Mouse (Mus musculus): ENCODE measurements around the gene Mcm6. TPM values are rescaled to one million over a fixed set of nuclear protein-coding genes. Genes with fewer than 3 reads are reported as not detected.

The Mcm6 gene
- polyA plus RNA-seq (2015; fragmentation: Nextera tagmentation; extraction: Ambion mirVana): 223 and 240 TPM in 2 replicates

- H3K36me3 ChIP-seq (ENCODE audit: control insufficient read depth, insufficient read depth, low read length): peaks cover 21% of the 10 kb centered on the region
- peaks cover 27% of the 10 kb centered on the region for H3K4me1 ChIP-seq (replicated peaks; ENCODE audit: control insufficient read depth, insufficient read depth, low read length)
- H3K4me2 ChIP-seq (ENCODE audit: low read depth, low read length): peak within 1 kb of the TSS; percentile 76
- H3K4me3 ChIP-seq (ENCODE audit: low read length): peak within 1 kb of the TSS; percentile 95
- peak within 1 kb of the TSS; percentile 96 for H3K27ac ChIP-seq (ENCODE audit: low read length)
- no peaks in the 10 kb centered on the region for H3K9me3 ChIP-seq (ENCODE audit: control insufficient read depth, low read length)
- WGBS: 2% methylated on average over 31 of the region's 38 CpGs
- peak within 1 kb of the TSS; percentile 84 for H3K9ac ChIP-seq (ENCODE audit: low read length)
- ATAC-seq (ENCODE audit: low read depth): peak; percentile 98
- H3K27me3 ChIP-seq (ENCODE audit: control insufficient read depth, insufficient read depth, low read depth, low read length): no peaks in the 10 kb centered on the region
These were observed at the start of gene Mcm6 for GRCm38 (mm10) chr1:128359554-128360376. TSS of gene Mcm6 (minus strand) at chr1:128359664.

- peaks cover 4% of the 10 kb centered on the region for H3K4me1 ChIP-seq (replicated peaks; ENCODE audit: control insufficient read depth, insufficient read depth, low read length)
- no peaks in the 10 kb centered on the region for H3K27me3 ChIP-seq (ENCODE audit: control insufficient read depth, insufficient read depth, low read depth, low read length)
- no peaks in the 10 kb centered on the region for H3K9me3 ChIP-seq (ENCODE audit: control insufficient read depth, low read length)
- H3K9ac ChIP-seq (ENCODE audit: low read length): no peak overlapping the region
- H3K36me3 ChIP-seq (ENCODE audit: control insufficient read depth, insufficient read depth, low read length): peaks cover 6% of the 10 kb centered on the region; the same call in 1 of the 2 replicates
- H3K27ac ChIP-seq (ENCODE audit: low read length): no peak overlapping the region
- no peak overlapping the region for H3K4me2 ChIP-seq (ENCODE audit: low read depth, low read length)
- H3K4me3 ChIP-seq (ENCODE audit: low read length): no peak overlapping the region
- WGBS: 45% methylated on average over 1 of the region's 1 CpGs
- no peak for ATAC-seq (ENCODE audit: low read depth)
These were observed 47.4 kb upstream of the Mcm6 start for GRCm38 (mm10) chr1:128406846-128407245.

- no peak for ATAC-seq (ENCODE audit: low read depth)
- Histone ChIP-seq H3K4me1 (replicated peaks; ENCODE audit: control insufficient read depth, insufficient read depth, low read length) (peaks cover 4% of the 10 kb centered on the region), H3K9ac (ENCODE audit: low read length) (no peak overlapping the region), H3K27ac (ENCODE audit: low read length) (0 out of 2 replicates have a peak overlapping the region, but pooled peaks have one; percentile 4), H3K36me3 (ENCODE audit: control insufficient read depth, insufficient read depth, low read length) (peaks cover 14% of the 10 kb centered on the region; the same call in 1 of the 2 replicates), H3K4me3 (ENCODE audit: low read length) (no peak overlapping the region), H3K4me2 (ENCODE audit: low read depth, low read length) (no peak overlapping the region), H3K27me3 (ENCODE audit: control insufficient read depth, insufficient read depth, low read depth, low read length) (no peaks in the 10 kb centered on the region), H3K9me3 (ENCODE audit: control insufficient read depth, low read length) (no peaks in the 10 kb centered on the region)
- WGBS: 70% methylated on average over 1 of the region's 1 CpGs
These were observed 46.2 kb upstream of the Mcm6 start for GRCm38 (mm10) chr1:128405675-128406074.

DNA sequence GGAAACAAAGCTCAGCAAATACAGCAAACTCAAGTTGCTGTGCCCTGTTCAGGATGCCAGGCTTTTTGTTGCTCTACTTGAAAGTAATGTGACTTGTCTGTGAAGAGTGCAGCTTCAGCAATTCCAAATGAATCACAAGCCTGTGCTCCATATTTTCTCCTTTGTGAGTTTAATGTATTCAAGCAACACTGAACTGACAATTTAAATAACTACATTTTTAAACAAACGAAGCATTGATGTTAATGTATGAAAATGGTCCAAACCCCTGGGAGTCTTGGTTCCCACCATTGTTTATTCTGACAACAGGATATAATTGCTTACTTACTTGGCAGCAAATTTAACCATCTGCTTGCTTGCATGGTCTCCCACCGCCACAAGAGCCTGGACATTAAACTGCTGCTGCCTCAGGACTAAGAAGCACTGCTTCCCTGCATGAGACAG is 45.6 kb upstream of the Mcm6 start:
- WGBS: 38% methylated on average over 2 of the region's 2 CpGs
- Histone ChIP-seq H3K9me3 (ENCODE audit: control insufficient read depth, low read length) (no peaks in the 10 kb centered on the region), H3K36me3 (ENCODE audit: control insufficient read depth, insufficient read depth, low read length) (peaks cover 14% of the 10 kb centered on the region; the same call in 1 of the 2 replicates), H3K9ac (ENCODE audit: low read length) (no peak overlapping the region), H3K4me2 (ENCODE audit: low read depth, low read length) (no peak overlapping the region), H3K4me3 (ENCODE audit: low read length) (no peak overlapping the region), H3K27me3 (ENCODE audit: control insufficient read depth, insufficient read depth, low read depth, low read length) (no peaks in the 10 kb centered on the region), H3K4me1 (replicated peaks; ENCODE audit: control insufficient read depth, insufficient read depth, low read length) (peaks cover 4% of the 10 kb centered on the region), H3K27ac (ENCODE audit: low read length) (peak overlapping the region; percentile 51; the same call in 1 of the 2 replicates)
- peak; percentile 92 for ATAC-seq (ENCODE audit: low read depth)

GRCm38 (mm10) chr1:128400926-128401325 is 41.5 kb upstream of the Mcm6 start:
- Histone ChIP-seq H3K36me3 (ENCODE audit: control insufficient read depth, insufficient read depth, low read length) (peaks cover 28% of the 10 kb centered on the region), H3K4me1 (replicated peaks; ENCODE audit: control insufficient read depth, insufficient read depth, low read length) (peaks cover 3% of the 10 kb centered on the region), H3K4me2 (ENCODE audit: low read depth, low read length) (no peak overlapping the region), H3K27me3 (ENCODE audit: control insufficient read depth, insufficient read depth, low read depth, low read length) (no peaks in the 10 kb centered on the region), H3K4me3 (ENCODE audit: low read length) (no peak overlapping the region), H3K9me3 (ENCODE audit: control insufficient read depth, low read length) (no peaks in the 10 kb centered on the region), H3K9ac (ENCODE audit: low read length) (no peak overlapping the region), H3K27ac (ENCODE audit: low read length) (no peak overlapping the region)
- WGBS: 64% methylated on average over 2 of the region's 2 CpGs
- ATAC-seq (ENCODE audit: low read depth): no peak

DNA sequence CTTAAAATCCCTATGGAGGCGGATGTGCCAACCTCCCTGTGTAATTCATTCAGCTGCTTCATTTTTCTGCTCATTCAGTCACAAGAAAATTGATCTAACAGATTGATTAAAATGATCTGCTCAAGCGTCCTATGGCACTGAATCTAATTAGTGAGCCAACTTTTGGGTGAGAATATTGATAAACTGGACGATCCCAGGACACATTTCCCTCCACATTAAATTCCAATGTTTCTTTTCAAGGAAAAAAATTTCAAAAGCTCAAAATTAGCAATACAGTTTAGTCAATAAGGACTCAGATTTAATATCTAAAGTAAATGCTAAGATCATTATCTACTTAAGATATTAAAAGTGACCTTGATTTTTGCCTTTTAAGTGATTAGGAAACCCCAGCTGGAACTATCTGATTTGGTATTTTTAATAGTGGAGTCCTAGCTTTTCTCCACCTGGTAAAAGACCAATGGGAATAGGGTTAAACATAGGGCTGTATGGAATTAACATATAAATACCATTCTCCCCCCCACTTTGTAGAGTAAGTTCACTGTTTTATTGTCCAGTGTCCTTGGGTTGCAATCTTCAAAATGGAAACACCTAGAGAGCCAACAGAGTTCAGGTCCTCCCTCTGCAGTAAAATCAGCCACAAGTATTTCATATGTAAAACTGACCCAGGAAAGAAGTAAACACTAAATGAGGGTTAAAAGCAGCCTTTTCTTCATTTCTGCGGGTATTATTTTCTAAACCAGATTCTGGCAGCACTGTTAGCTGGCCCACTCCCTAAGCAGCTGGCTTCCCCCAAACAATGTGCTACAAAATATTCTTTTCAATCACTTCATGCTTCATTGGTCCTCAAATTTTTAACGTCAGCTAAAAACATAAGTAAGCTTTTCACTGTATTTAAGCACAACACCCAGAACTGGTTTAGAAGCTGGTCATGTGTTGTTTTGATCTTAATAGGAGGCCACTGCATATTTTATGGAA is 40.8 kb upstream of the Mcm6 start:
- H3K4me3 ChIP-seq (ENCODE audit: low read length): no peak overlapping the region
- no peak for ATAC-seq (ENCODE audit: low read depth)
- H3K4me1 ChIP-seq (replicated peaks; ENCODE audit: control insufficient read depth, insufficient read depth, low read length): no peaks in the 10 kb centered on the region; the same call in 1 of the 2 replicates
- H3K27me3 ChIP-seq (ENCODE audit: control insufficient read depth, insufficient read depth, low read depth, low read length): no peaks in the 10 kb centered on the region
- H3K36me3 ChIP-seq (ENCODE audit: control insufficient read depth, insufficient read depth, low read length): peaks cover 28% of the 10 kb centered on the region
- no peak overlapping the region; the same call in 1 of the 2 replicates for H3K27ac ChIP-seq (ENCODE audit: low read length)
- no peak overlapping the region for H3K4me2 ChIP-seq (ENCODE audit: low read depth, low read length)
- 64% methylated on average over 5 of the region's 5 CpGs for WGBS
- no peak overlapping the region for H3K9ac ChIP-seq (ENCODE audit: low read length)
- H3K9me3 ChIP-seq (ENCODE audit: control insufficient read depth, low read length): no peaks in the 10 kb centered on the region

DNA sequence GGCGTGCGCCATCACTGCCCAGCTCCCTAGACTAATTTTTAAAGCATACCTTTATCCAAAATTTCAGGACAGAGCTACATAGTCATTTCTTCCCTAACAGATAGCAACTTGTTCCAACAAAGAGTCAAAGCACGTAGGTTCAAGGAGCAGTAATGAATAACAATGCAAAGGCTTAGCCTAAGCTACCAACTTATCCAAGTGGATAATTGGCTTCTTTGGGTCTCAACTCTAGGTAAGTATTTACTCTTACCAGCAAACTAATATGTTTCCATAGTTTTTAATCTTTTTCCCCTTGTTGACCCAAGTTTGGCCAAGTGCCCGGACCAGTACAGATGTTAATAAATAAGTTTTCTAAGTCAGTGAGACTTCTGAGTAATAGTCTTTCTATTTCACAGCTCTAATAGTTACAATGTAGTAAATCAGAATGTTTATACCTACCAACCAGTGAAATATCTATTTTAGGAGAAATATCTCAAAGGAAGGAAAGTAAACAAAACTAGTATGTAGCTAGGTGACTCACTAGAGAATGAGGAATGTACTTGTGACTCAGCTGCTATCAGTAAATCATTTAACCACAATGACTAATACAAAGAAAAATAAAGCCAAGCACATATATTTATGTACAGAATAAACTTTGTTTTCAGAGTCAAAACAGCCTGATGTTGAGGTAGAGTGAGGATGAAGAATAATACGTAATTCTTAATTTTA is 39.4 kb upstream of the Mcm6 start:
- WGBS: 78% methylated on average over 5 of the region's 5 CpGs
- peaks cover 30% of the 10 kb centered on the region for H3K36me3 ChIP-seq (ENCODE audit: control insufficient read depth, insufficient read depth, low read length)
- H3K9ac ChIP-seq (ENCODE audit: low read length): no peak overlapping the region
- no peak overlapping the region for H3K27ac ChIP-seq (ENCODE audit: low read length)
- no peak overlapping the region for H3K4me3 ChIP-seq (ENCODE audit: low read length)
- no peak overlapping the region for H3K4me2 ChIP-seq (ENCODE audit: low read depth, low read length)
- ATAC-seq (ENCODE audit: low read depth): no peak
- no peaks in the 10 kb centered on the region; the same call in 1 of the 2 replicates for H3K4me1 ChIP-seq (replicated peaks; ENCODE audit: control insufficient read depth, insufficient read depth, low read length)
- H3K9me3 ChIP-seq (ENCODE audit: control insufficient read depth, low read length): no peaks in the 10 kb centered on the region
- H3K27me3 ChIP-seq (ENCODE audit: control insufficient read depth, insufficient read depth, low read depth, low read length): no peaks in the 10 kb centered on the region

DNA sequence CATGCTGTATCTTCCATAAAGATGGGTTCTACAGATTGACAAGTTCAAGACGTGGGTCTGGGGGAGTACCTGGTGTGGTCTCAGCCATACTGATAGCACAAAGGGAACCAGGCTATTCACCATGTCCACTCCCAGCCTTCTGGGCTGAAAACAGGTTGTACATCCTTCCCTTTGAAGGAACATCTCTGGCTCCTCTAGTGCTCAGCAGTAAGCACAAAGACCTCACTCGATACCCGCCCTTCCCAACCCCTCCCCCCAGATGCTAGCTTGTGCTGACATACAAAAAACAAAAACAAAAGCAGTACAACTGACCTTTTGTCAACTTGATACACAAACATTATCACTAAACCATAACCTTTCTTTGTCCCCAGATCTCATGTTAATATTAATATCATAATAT is 35.2 kb upstream of the Mcm6 start:
- H3K4me3 ChIP-seq (ENCODE audit: low read length): no peak overlapping the region
- no peak overlapping the region for H3K27ac ChIP-seq (ENCODE audit: low read length)
- no peak for ATAC-seq (ENCODE audit: low read depth)
- H3K36me3 ChIP-seq (ENCODE audit: control insufficient read depth, insufficient read depth, low read length): peaks cover 17% of the 10 kb centered on the region
- no peaks in the 10 kb centered on the region for H3K9me3 ChIP-seq (ENCODE audit: control insufficient read depth, low read length)
- WGBS: 96% methylated on average over 3 of the region's 3 CpGs
- H3K4me1 ChIP-seq (replicated peaks; ENCODE audit: control insufficient read depth, insufficient read depth, low read length): no peaks in the 10 kb centered on the region
- no peak overlapping the region for H3K9ac ChIP-seq (ENCODE audit: low read length)
- H3K4me2 ChIP-seq (ENCODE audit: low read depth, low read length): no peak overlapping the region
- H3K27me3 ChIP-seq (ENCODE audit: control insufficient read depth, insufficient read depth, low read depth, low read length): no peaks in the 10 kb centered on the region
